In the genomic region with DNA sequence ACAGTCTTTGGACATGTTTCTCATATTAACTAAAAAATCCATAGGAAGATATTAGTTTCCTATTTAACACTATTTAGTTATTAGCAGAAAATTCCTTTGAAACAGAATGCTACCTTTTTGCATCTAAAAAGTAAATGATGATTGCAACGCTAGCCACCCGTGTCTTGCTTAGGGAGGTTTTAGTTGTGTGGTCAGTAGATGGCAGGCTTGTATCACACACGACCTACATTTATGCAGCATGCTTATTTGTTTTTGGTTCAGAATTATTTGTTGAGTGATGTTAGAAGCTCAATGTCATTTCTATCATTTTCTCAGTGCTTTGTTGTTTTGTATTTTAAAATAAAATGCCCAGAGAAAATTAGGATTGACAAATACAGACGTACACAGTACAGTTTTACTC, we compare ENCODE assay signal across 9 mouse cellular contexts.
DNase-seq lines count a peak whose midpoint lies in the region.
"Had no signal": no experiment of that assay in that cellular context is flagged by ENCODE, and none has a peak within 500 bp of the region (broad histone marks: within the 10 kb centered on the region; RNA-seq: fewer than 3 reads in every experiment).

No protein-coding gene starts in this region.

- intact Hi-C loops in left cerebral cortex, postnatal 4 days (cut with DNase I): no loop called here

- DNase-seq in adrenal gland, postnatal 10 days: peak; percentile 23
- no peak for DNase-seq in adrenal gland, postnatal 4 days (ENCODE audit: low spot score in 2 of 2)
- DNase-seq in layer of hippocampus, adult 11-12 months (ENCODE audit: low spot score): peak; percentile 9
- DNase-seq in layer of hippocampus, adult 9-11 months: no peak
- DNase-seq in adipocyte (ENCODE audit: low spot score): peak; percentile 23
- peak; percentile 29 for DNase-seq in left cerebral cortex, postnatal 4 days
- no peak for DNase-seq in ovary, postnatal 14 days (ENCODE audit: low spot score)
- DNase-seq in gastrocnemius, postnatal 25 days: no peak
- DNase-seq: thymus, adult 2 months had no signal

Comparison
In these comparisons a context has a peak if more than half of its experiments do, and no peak if none do; other contexts are left out.
1. DNase-seq: peak in adrenal gland, postnatal 10 days (single experiment), layer of hippocampus, adult 11-12 months (single experiment), adipocyte (single experiment) and left cerebral cortex, postnatal 4 days (single experiment); none in adrenal gland, postnatal 4 days (0 of 2), layer of hippocampus, adult 9-11 months (single experiment), ovary, postnatal 14 days (single experiment) and gastrocnemius, postnatal 25 days (single experiment).